Mouse (Mus musculus) megakaryocyte, embryonic 14.5 days (primary cell): ENCODE results near the gene Tpsg1. TPM values are rescaled to one million over a fixed set of nuclear protein-coding genes. Genes with fewer than 3 reads are reported as not detected.

Experiments used
- H3K27me3 ChIP-seq: replicated peaks from 2 replicates; pipeline ENCODE3; 2012; ENCODE audit warnings: inconsistent platforms
- H3K36me3 ChIP-seq: replicated peaks from 2 replicates; pipeline ENCODE3; 2012; ENCODE audit warnings: low read length, inconsistent platforms, mixed read lengths
- H3K4me1 ChIP-seq: 2 replicates; pipeline ENCODE4 v1.6.1; 2012; ENCODE audit warnings: inconsistent platforms
- H3K4me3 ChIP-seq: replicated peaks from 2 replicates; pipeline ENCODE3; 2012; ENCODE audit warnings: moderate library complexity, mild to moderate bottlenecking, inconsistent platforms
- H3K9me3 ChIP-seq: 2 replicates; pipeline ENCODE4 v1.6.1; 2012; ENCODE audit warnings: inconsistent platforms
- FLI1 ChIP-seq: IDR thresholded peaks from 2 replicates; pipeline ENCODE4 v1.6.1; 2012; ENCODE audit warnings: low read length, inconsistent platforms, mixed read lengths
- GATA1 ChIP-seq: IDR thresholded peaks from 3 replicates; pipeline ENCODE4 v1.6.1; 2012; ENCODE audit warnings: mixed read lengths, low read length, inconsistent platforms, borderline replicate concordance
- polyA plus RNA-seq: library from polyadenylated mRNA; stranded (reverse); fragments of >175 nt; gene quantifications from 2 replicates; pipeline ENCODE4 v1.2.3, GENCODE M21; 2012; ENCODE audit warnings: low replicate concordance; ENCODE audit not compliant: insufficient read depth

The Tpsg1 gene
- not detected in 2 replicates for polyA plus RNA-seq

- H3K4me1 ChIP-seq = no peaks in the 10 kb centered on the region
- H3K9me3 ChIP-seq = no peaks in the 10 kb centered on the region
- H3K36me3 ChIP-seq = no peaks in the 10 kb centered on the region
- peaks cover 75% of the 10 kb centered on the region for H3K27me3 ChIP-seq
- no peak within 1 kb of the TSS for H3K4me3 ChIP-seq
- no peak for TF ChIP-seq FLI1
- no peak for TF ChIP-seq GATA1
Measured at GRCm38 (mm10) chr17:25368973-25369372, at the start of gene Tpsg1. Gene Tpsg1, plus strand, starts transcription at chr17:25369273.

- H3K4me3 ChIP-seq = no peak overlapping the region
Measured at GRCm38 (mm10) chr17:25320819-25321218, 48.3 kb upstream of the Tpsg1 start.

GRCm38 (mm10) chr17:25322930-25323329 lies 46.1 kb upstream of the Tpsg1 start:
- H3K27me3 ChIP-seq = peaks cover 56% of the 10 kb centered on the region

More at GRCm38 (mm10) chr17:25320819-25321218, 48.3 kb upstream of the Tpsg1 start:
- Histone ChIP-seq H3K4me1 (no peaks in the 10 kb centered on the region), H3K9me3 (no peaks in the 10 kb centered on the region), H3K36me3 (no peaks in the 10 kb centered on the region), H3K27me3 (peaks cover 65% of the 10 kb centered on the region)
- TF ChIP-seq GATA1 (no peak), FLI1 (no peak)

GRCm38 (mm10) chr17:25332321-25332720 lies 36.8 kb upstream of the Tpsg1 start:
- H3K4me3 ChIP-seq = no peak overlapping the region
- H3K27me3 ChIP-seq = peaks cover 78% of the 10 kb centered on the region
- H3K9me3 ChIP-seq = peaks cover 3% of the 10 kb centered on the region; the same call in 1 of the 2 replicates
- TF ChIP-seq GATA1 (no peak), FLI1 (no peak)
- H3K36me3 ChIP-seq = no peaks in the 10 kb centered on the region
- no peaks in the 10 kb centered on the region; the same call in 1 of the 2 replicates for H3K4me1 ChIP-seq

More at GRCm38 (mm10) chr17:25322930-25323329, 46.1 kb upstream of the Tpsg1 start:
- TF ChIP-seq GATA1 (no peak), FLI1 (no peak)
- Histone ChIP-seq H3K4me1 (no peaks in the 10 kb centered on the region), H3K9me3 (no peaks in the 10 kb centered on the region), H3K36me3 (no peaks in the 10 kb centered on the region), H3K4me3 (no peak overlapping the region)

GRCm38 (mm10) chr17:25333943-25334342 lies 35.1 kb upstream of the Tpsg1 start:
- Histone ChIP-seq H3K36me3 (no peaks in the 10 kb centered on the region), H3K27me3 (peaks cover 78% of the 10 kb centered on the region), H3K4me1 (no peaks in the 10 kb centered on the region; the same call in 1 of the 2 replicates), H3K4me3 (no peak overlapping the region), H3K9me3 (peaks cover 20% of the 10 kb centered on the region)
- TF ChIP-seq GATA1 = no peak
- no peak for TF ChIP-seq FLI1

GRCm38 (mm10) chr17:25338218-25338617 lies 30.9 kb upstream of the Tpsg1 start:
- Histone ChIP-seq H3K4me3 (no peak overlapping the region), H3K9me3 (peaks cover 28% of the 10 kb centered on the region), H3K36me3 (no peaks in the 10 kb centered on the region), H3K27me3 (peaks cover 57% of the 10 kb centered on the region), H3K4me1 (no peaks in the 10 kb centered on the region)
- no peak for TF ChIP-seq FLI1

GRCm38 (mm10) chr17:25340003-25340402 lies 29.1 kb upstream of the Tpsg1 start:
- Histone ChIP-seq H3K36me3 (no peaks in the 10 kb centered on the region), H3K4me1 (no peaks in the 10 kb centered on the region), H3K27me3 (peaks cover 56% of the 10 kb centered on the region), H3K9me3 (peaks cover 28% of the 10 kb centered on the region), H3K4me3 (no peak overlapping the region)
- TF ChIP-seq GATA1 (no peak), FLI1 (no peak)

GRCm38 (mm10) chr17:25341490-25341889 lies 27.6 kb upstream of the Tpsg1 start:
- H3K4me1 ChIP-seq = no peaks in the 10 kb centered on the region
- H3K36me3 ChIP-seq = no peaks in the 10 kb centered on the region
- peaks cover 59% of the 10 kb centered on the region for H3K27me3 ChIP-seq
- H3K9me3 ChIP-seq = peaks cover 28% of the 10 kb centered on the region
- no peak overlapping the region for H3K4me3 ChIP-seq
- no peak for TF ChIP-seq GATA1
- TF ChIP-seq FLI1 = no peak

- Histone ChIP-seq H3K36me3 (no peaks in the 10 kb centered on the region), H3K4me1 (no peaks in the 10 kb centered on the region), H3K27me3 (peaks cover 61% of the 10 kb centered on the region), H3K4me3 (no peak within 1 kb of the TSS), H3K9me3 (no peaks in the 10 kb centered on the region)
- TF ChIP-seq GATA1 (no peak), FLI1 (no peak)
Measured at GRCm38 (mm10) chr17:25345462-25345861, 23.6 kb upstream of the Tpsg1 start, which contains the start of gene Tpsab1. Gene Tpsab1, minus strand, starts transcription at chr17:25345562.

GRCm38 (mm10) chr17:25361291-25361690 lies 7.8 kb upstream of the Tpsg1 start:
- Histone ChIP-seq H3K9me3 (no peaks in the 10 kb centered on the region), H3K36me3 (no peaks in the 10 kb centered on the region), H3K27me3 (peaks cover 35% of the 10 kb centered on the region), H3K4me1 (no peaks in the 10 kb centered on the region), H3K4me3 (no peak overlapping the region)
- no peak for TF ChIP-seq GATA1

- H3K36me3 ChIP-seq = no peaks in the 10 kb centered on the region
- no peak overlapping the region for H3K4me3 ChIP-seq
- TF ChIP-seq FLI1 = no peak
- TF ChIP-seq GATA1 = no peak
- H3K4me1 ChIP-seq = no peaks in the 10 kb centered on the region
- no peaks in the 10 kb centered on the region for H3K9me3 ChIP-seq
- peaks cover 47% of the 10 kb centered on the region for H3K27me3 ChIP-seq
Measured at GRCm38 (mm10) chr17:25363726-25364125, 5.3 kb upstream of the Tpsg1 start.
